Mouse (Mus musculus) MEL (cell line): Measurements from ENCODE around the gene Gucy2e. TPM values are rescaled to one million over a fixed set of nuclear protein-coding genes. Genes with fewer than 3 reads are reported as not detected.

Source experiments
- DNase-seq: peaks from one replicate; pipeline ENCODE4 v3.0.0; 2011; ENCODE audit warnings: low read depth, low spot score
- H3K27ac ChIP-seq: 2 replicates; pipeline ENCODE4 v1.5.1; 2012; ENCODE audit warnings: low read depth, mild to moderate bottlenecking, control low read depth, low read length, moderate library complexity; ENCODE audit not compliant: control insufficient read depth
- H3K27me3 ChIP-seq, 2 experiments: fragments of 150-350 bp in 1 of 2; sonication (generic) in 1 of 2; 2 replicates each; pipeline ENCODE4 v1.6.1; 2012; ENCODE audit warnings: low read length in 2 of 2, mild to moderate bottlenecking in 2 of 2, improper control_type of control experiment in 1 of 2, moderate library complexity in 1 of 2; ENCODE audit not compliant: insufficient read depth in 2 of 2, control insufficient read depth in 1 of 2
- H3K36me3 ChIP-seq, 2 experiments: 2 replicates each; pipeline ENCODE4 v1.6.1; 2012 to 2014; ENCODE audit warnings: low read length in 2 of 2, improper control_type of control experiment in 1 of 2, inconsistent platforms in 1 of 2, mild to moderate bottlenecking in 1 of 2; ENCODE audit not compliant: insufficient read depth in 2 of 2, control insufficient read depth in 1 of 2
- H3K4me1 ChIP-seq, 2 experiments: fragments of 150-350 bp in 1 of 2; sonication (generic) in 1 of 2; 2 replicates each; pipeline ENCODE4 v1.6.1; 2012; ENCODE audit warnings: low read length in 2 of 2, improper control_type of control experiment in 1 of 2, mild to moderate bottlenecking in 1 of 2; ENCODE audit not compliant: insufficient read depth in 2 of 2, control insufficient read depth in 1 of 2
- H3K4me3 ChIP-seq, 2 experiments: fragments of 150-350 bp in 1 of 2; sonication (generic) in 1 of 2; 2 replicates each; pipeline ENCODE4 v1.5.1; 2012; ENCODE audit warnings: low read depth in 2 of 2, low read length in 2 of 2, mild to moderate bottlenecking in 2 of 2, moderate library complexity in 2 of 2, control low read depth in 1 of 2, improper control_type of control experiment in 1 of 2; ENCODE audit not compliant: control insufficient read depth in 1 of 2, insufficient read depth in 1 of 2
- H3K79me2 ChIP-seq: 2 replicates; pipeline ENCODE4 v1.6.1; 2012; ENCODE audit warnings: mild to moderate bottlenecking, low read length, moderate library complexity; ENCODE audit not compliant: control insufficient read depth, poor library complexity, insufficient read depth
- H3K9ac ChIP-seq: 2 replicates; pipeline ENCODE4 v1.6.1; 2012; ENCODE audit warnings: low read depth, mild to moderate bottlenecking, control low read depth, low read length, moderate library complexity; ENCODE audit not compliant: control insufficient read depth, poor library complexity, severe bottlenecking
- H3K9me3 ChIP-seq: fragments of 150-350 bp; sonication (generic); replicated peaks from 2 replicates; pipeline ENCODE4 v1.6.1; 2012; ENCODE audit warnings: mild to moderate bottlenecking, low read length, improper control_type of control experiment, moderate library complexity; ENCODE audit not compliant: insufficient read depth
- CHD1 ChIP-seq: IDR thresholded peaks from 2 replicates; pipeline ENCODE4 v1.6.1; 2012; ENCODE audit warnings: low read depth, mild to moderate bottlenecking, inconsistent platforms, low read length, improper control_type of control experiment
- CTCF ChIP-seq, 3 experiments: IDR thresholded peaks in 2 of 3; conservative IDR thresholded peaks in 1 of 3; 2 replicates each; pipeline ENCODE4 v1.5.1; 2011 to 2012; ENCODE audit warnings: low read length in 3 of 3, low read depth in 2 of 3, mild to moderate bottlenecking in 2 of 3, improper control_type of control experiment in 1 of 3, inconsistent platforms in 1 of 3, mixed read lengths in 1 of 3, moderate library complexity in 1 of 3; ENCODE audit not compliant: control insufficient read depth in 1 of 3, insufficient read depth in 1 of 3, poor library complexity in 1 of 3, severe bottlenecking in 1 of 3
- E2F4 ChIP-seq: IDR thresholded peaks from 2 replicates; pipeline ENCODE4 v1.6.1; 2011; ENCODE audit warnings: low read depth, low read length, improper control_type of control experiment, borderline replicate concordance
- ELF1 ChIP-seq: IDR thresholded peaks from 2 replicates; pipeline ENCODE4 v1.6.1; 2014; ENCODE audit warnings: low read depth, mild to moderate bottlenecking, inconsistent platforms, low read length, improper control_type of control experiment, moderate library complexity
- GATA1 ChIP-seq: IDR thresholded peaks from 2 replicates; pipeline ENCODE4 v1.6.1; 2011; ENCODE audit warnings: low read depth, low read length, improper control_type of control experiment
- HCFC1 ChIP-seq: IDR thresholded peaks from 2 replicates; pipeline ENCODE4 v1.6.1; 2012; ENCODE audit warnings: low read depth, mild to moderate bottlenecking, inconsistent platforms, low read length, improper control_type of control experiment, moderate library complexity
- JUND ChIP-seq: IDR thresholded peaks from 2 replicates; pipeline ENCODE4 v1.6.1; 2011; ENCODE audit warnings: low read depth, mild to moderate bottlenecking, improper control_type of control experiment, low read length
- MAX ChIP-seq: IDR thresholded peaks from 2 replicates; pipeline ENCODE4 v1.6.1; 2011; ENCODE audit warnings: low read length, improper control_type of control experiment
- MAZ ChIP-seq: IDR thresholded peaks from 2 replicates; pipeline ENCODE4 v1.6.1; 2012; ENCODE audit warnings: low read depth, mild to moderate bottlenecking, inconsistent platforms, low read length, improper control_type of control experiment
- MEF2A ChIP-seq: IDR thresholded peaks from 2 replicates; pipeline ENCODE4 v1.6.1; 2014; ENCODE audit warnings: low read depth, mild to moderate bottlenecking, inconsistent platforms, low read length, improper control_type of control experiment; ENCODE audit not compliant: poor library complexity, insufficient replicate concordance, severe bottlenecking; ENCODE audit errors: extremely low read depth
- MXI1 ChIP-seq: IDR thresholded peaks from 2 replicates; pipeline ENCODE4 v1.6.1; 2011; ENCODE audit warnings: mild to moderate bottlenecking, low read depth, low read length, improper control_type of control experiment
- POLR2A ChIP-seq, 2 experiments: IDR thresholded peaks; 2 replicates each; pipeline ENCODE4 v1.6.1; 2011 to 2012; ENCODE audit warnings: low read length in 2 of 2, mild to moderate bottlenecking in 2 of 2, control low read depth in 1 of 2, improper control_type of control experiment in 1 of 2, low read depth in 1 of 2, moderate library complexity in 1 of 2; ENCODE audit not compliant: control insufficient read depth in 1 of 2, insufficient read depth in 1 of 2, poor library complexity in 1 of 2
- POLR2AphosphoS2 ChIP-seq: IDR thresholded peaks from 2 replicates; pipeline ENCODE4 v1.6.1; 2011; ENCODE audit warnings: low read length, improper control_type of control experiment
- SMC3 ChIP-seq: IDR thresholded peaks from 2 replicates; pipeline ENCODE4 v1.6.1; 2011; ENCODE audit warnings: low read depth, low read length, improper control_type of control experiment
- TAL1 ChIP-seq: IDR thresholded peaks from 2 replicates; pipeline ENCODE4 v1.6.1; 2012; ENCODE audit warnings: mild to moderate bottlenecking, inconsistent platforms, low read length, moderate library complexity, mixed read lengths
- TCF12 ChIP-seq: IDR thresholded peaks from 2 replicates; pipeline ENCODE4 v1.6.1; 2014; ENCODE audit warnings: low read depth, mild to moderate bottlenecking, inconsistent platforms, low read length, improper control_type of control experiment, moderate library complexity
- UBTF ChIP-seq: IDR thresholded peaks from 2 replicates; pipeline ENCODE4 v1.6.1; 2012; ENCODE audit warnings: low read depth, mild to moderate bottlenecking, inconsistent platforms, low read length, improper control_type of control experiment, moderate library complexity, borderline replicate concordance; ENCODE audit not compliant: insufficient read depth
- USF2 ChIP-seq, 2 experiments: IDR thresholded peaks; 2 replicates each; pipeline ENCODE4 v1.6.1; 2011 to 2012; ENCODE audit warnings: improper control_type of control experiment in 2 of 2, low read length in 2 of 2, borderline replicate concordance in 1 of 2, inconsistent platforms in 1 of 2, low read depth in 1 of 2, mild to moderate bottlenecking in 1 of 2; ENCODE audit not compliant: insufficient read depth in 1 of 2
- ZKSCAN1 ChIP-seq: IDR thresholded peaks from 2 replicates; pipeline ENCODE4 v1.6.1; 2012; ENCODE audit warnings: low read depth, mild to moderate bottlenecking, inconsistent platforms, low read length, improper control_type of control experiment, moderate library complexity
- ZMIZ1 ChIP-seq: IDR thresholded peaks from 2 replicates; pipeline ENCODE4 v1.6.1; 2012; ENCODE audit warnings: low read depth, mild to moderate bottlenecking, inconsistent platforms, low read length, improper control_type of control experiment, moderate library complexity
- polyA plus RNA-seq, 2 experiments: library from polyadenylated mRNA; stranded (reverse) in 1 of 2; unstranded in 1 of 2; fragments of >175 nt in 1 of 2; fragments of >200 nt in 1 of 2; gene quantifications; 2 replicates each; pipeline versions ENCODE4 v1.2.1 to v1.2.4; 2012; ENCODE audit warnings: low replicate concordance in 2 of 2, low read depth in 1 of 2; ENCODE audit not compliant: insufficient read length in 2 of 2, insufficient read depth in 1 of 2, missing spikeins in 1 of 2
- total RNA-seq: library from RNA; depleted of rRNA; stranded (reverse); fragments of 300-350 nt; gene quantifications from 2 replicates; pipeline ENCODE4 v1.2.3, GENCODE M21; 2012

Gene Gucy2e
- total and polyA plus RNA-seq, 3 experiments, result not detected

DNA sequence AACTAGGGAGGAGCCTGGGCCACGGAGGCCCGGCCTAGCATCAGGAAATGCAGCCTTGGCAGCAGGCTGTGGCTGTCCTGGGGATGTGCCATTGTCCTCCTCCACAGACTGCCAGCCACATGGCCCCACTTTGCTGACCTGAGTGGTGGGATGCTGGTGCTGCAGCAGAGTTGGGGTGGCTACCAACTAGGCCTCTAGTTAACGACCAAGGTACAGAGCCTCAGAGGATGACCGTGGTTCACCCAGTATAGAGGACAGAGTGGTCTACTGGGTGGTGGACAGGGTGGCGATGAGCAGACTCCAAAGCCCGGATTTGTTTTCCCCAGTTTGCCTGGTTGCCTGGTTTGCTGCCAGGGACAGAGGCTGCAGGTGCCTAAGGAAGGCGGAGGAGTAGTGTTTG is 62.1 kb downstream of the Gucy2e start:
- no peaks in the 10 kb centered on the region for H3K9me3 ChIP-seq
- no peaks in the 10 kb centered on the region; the same call in 1 of the 2 replicates for H3K79me2 ChIP-seq
- no peaks in the 10 kb centered on the region for H3K36me3 ChIP-seq
- H3K4me1 ChIP-seq, result 0 out of 4 replicates have a peak, but pooled peaks cover 0 to 2% of the 10 kb centered on the region in 2 experiments
- H3K4me3 ChIP-seq, result no peak overlapping the region
- TF ChIP-seq MAX, result no peak
- no peak for TF ChIP-seq CHD1
- TF ChIP-seq ZMIZ1, result no peak
- TF ChIP-seq GATA1, result no peak
- no peak for TF ChIP-seq TCF12
- no peak for TF ChIP-seq MXI1
- no peak for TF ChIP-seq CTCF (IDR thresholded peaks at IDR 0.05 in 2 of 3, conservative IDR thresholded peaks at IDR 0.05 in 1 of 3; ENCODE audit: control insufficient read depth in 1 of 3, insufficient read depth in 1 of 3, low read depth in 2 of 3, low read length in 3 of 3, poor library complexity in 1 of 3, severe bottlenecking in 1 of 3)
- H3K27ac ChIP-seq, result no peak overlapping the region
- H3K9ac ChIP-seq, result no peak overlapping the region
- DNase-seq, result no peak
- peaks cover 18 to 23% of the 10 kb centered on the region in 2 experiments for H3K27me3 ChIP-seq

DNA sequence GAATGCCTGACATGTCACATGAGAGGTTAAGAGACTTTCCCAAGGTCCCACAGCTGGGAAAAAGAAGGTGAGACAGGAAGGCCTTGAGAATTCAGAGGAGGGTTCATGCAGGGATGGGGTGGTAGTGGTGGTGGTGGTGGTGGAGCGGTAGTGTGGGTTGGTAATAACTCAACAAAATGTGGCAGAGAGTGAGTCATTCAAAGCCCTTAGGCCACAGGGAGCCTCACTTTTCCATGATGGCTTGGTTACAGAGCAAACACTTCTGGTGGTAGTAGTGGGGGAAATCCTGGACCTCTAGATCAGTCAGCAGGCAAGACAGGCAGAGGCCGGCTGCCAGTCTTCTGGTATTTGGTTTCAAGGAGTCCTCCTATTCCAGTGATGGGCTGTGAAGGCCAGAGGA is 64.2 kb downstream of the Gucy2e start:
- H3K9me3 ChIP-seq, result no peaks in the 10 kb centered on the region
- H3K4me1 ChIP-seq, result 0 out of 4 replicates have a peak, but pooled peaks cover 0 to 2% of the 10 kb centered on the region in 2 experiments
- H3K79me2 ChIP-seq, result no peaks in the 10 kb centered on the region
- H3K9ac ChIP-seq, result no peak overlapping the region
- DNase-seq, result no peak
- TF ChIP-seq ELF1, result no peak
- no peak for TF ChIP-seq MXI1
- TF ChIP-seq MEF2A, result no peak
- no peak for TF ChIP-seq POLR2AphosphoS2
- TF ChIP-seq ZKSCAN1, result no peak
- no peak for TF ChIP-seq TAL1
- TF ChIP-seq SMC3, result no peak
- TF ChIP-seq MAZ, result no peak
- TF ChIP-seq E2F4, result no peak
- no peak for TF ChIP-seq JUND
- TF ChIP-seq POLR2A (IDR thresholded peaks at IDR 0.05; ENCODE audit: control insufficient read depth in 1 of 2, insufficient read depth in 1 of 2, low read depth in 1 of 2, low read length in 2 of 2, poor library complexity in 1 of 2), result no peak
- TF ChIP-seq GATA1, result no peak
- no peak for TF ChIP-seq HCFC1
- no peak for TF ChIP-seq USF2 (IDR thresholded peaks at IDR 0.05; ENCODE audit: borderline replicate concordance in 1 of 2, insufficient read depth in 1 of 2, low read depth in 1 of 2, low read length in 2 of 2)
- no peak for TF ChIP-seq UBTF
- TF ChIP-seq MAX, result no peak
- H3K36me3 ChIP-seq, result no peaks in the 10 kb centered on the region
- H3K27me3 ChIP-seq, result peaks cover 27 to 30% of the 10 kb centered on the region in 2 experiments
- H3K27ac ChIP-seq, result no peak overlapping the region
- H3K4me3 ChIP-seq, result no peak overlapping the region
